Mouse (Mus musculus) G1E-ER4 (cell line): Measurements from ENCODE around the gene Cmtm8. TPM values are rescaled to one million over a fixed set of nuclear protein-coding genes. Genes with fewer than 3 reads are reported as not detected.

Source experiments
- GATA1 ChIP-seq: IDR thresholded peaks from one replicate; pipeline ENCODE4 v1.8.0; 2012; ENCODE audit warnings: low read length, inconsistent platforms
- polyA plus RNA-seq: library from polyadenylated mRNA; stranded (reverse); fragments of >175 nt; gene quantifications from 2 replicates; pipeline ENCODE4 v1.2.3, GENCODE M21; 2012

The Cmtm8 gene
- polyA plus RNA-seq, 1 experiment = not detected

GRCm38 (mm10) chr9:114799498-114800107 lies 44.4 kb downstream of the Cmtm8 start:
- TF ChIP-seq GATA1 = no peak

- no peak for TF ChIP-seq GATA1
Observed at GRCm38 (mm10) chr9:114798845-114799244, 45.1 kb downstream of the Cmtm8 start.

GRCm38 (mm10) chr9:114797329-114798004 lies 46.5 kb downstream of the Cmtm8 start:
- no peak for TF ChIP-seq GATA1

- no peak for TF ChIP-seq GATA1
Observed at GRCm38 (mm10) chr9:114796473-114797050, 47.4 kb downstream of the Cmtm8 start.

GRCm38 (mm10) chr9:114794491-114794890 lies 49.5 kb downstream of the Cmtm8 start:
- TF ChIP-seq GATA1 = no peak

GRCm38 (mm10) chr9:114793764-114794295 lies 50.1 kb downstream of the Cmtm8 start:
- TF ChIP-seq GATA1 = no peak

GRCm38 (mm10) chr9:114789989-114790388 lies 54.0 kb downstream of the Cmtm8 start:
- TF ChIP-seq GATA1 = no peak

- TF ChIP-seq GATA1 = no peak
Observed at GRCm38 (mm10) chr9:114789557-114789956, 54.4 kb downstream of the Cmtm8 start.

GRCm38 (mm10) chr9:114788697-114789096 lies 55.3 kb downstream of the Cmtm8 start:
- peak; percentile 73 for TF ChIP-seq GATA1

- peak; percentile 71 for TF ChIP-seq GATA1
Observed at GRCm38 (mm10) chr9:114787716-114788115, 56.2 kb downstream of the Cmtm8 start.

- TF ChIP-seq GATA1 = no peak
Observed at GRCm38 (mm10) chr9:114787134-114787533, 56.8 kb downstream of the Cmtm8 start.

- TF ChIP-seq GATA1 = no peak
Observed at GRCm38 (mm10) chr9:114785432-114786125, 58.4 kb downstream of the Cmtm8 start.

- TF ChIP-seq GATA1 = no peak
Observed at GRCm38 (mm10) chr9:114781526-114782212, 62.3 kb downstream of the Cmtm8 start, which contains the start of gene Cmtm7. Gene Cmtm7 (minus strand): TSS chr9:114781856.

GRCm38 (mm10) chr9:114780746-114781525 lies 63.0 kb downstream of the Cmtm8 start:
- TF ChIP-seq GATA1 = no peak
